Mouse (Mus musculus) small intestine, adult 2 months (tissue): Measurements from ENCODE around the gene Adamtsl3. TPM values are rescaled to one million over a fixed set of nuclear protein-coding genes. Genes with fewer than 3 reads are reported as not detected.
"Not testable (repeated sequence)": the region's sequence is repeated elsewhere in the genome, so short reads cannot be mapped to it uniquely, and the experiment has no call there.

Source experiments
- H3K27ac ChIP-seq: fragments of 200-500 bp; 2 replicates; pipeline ENCODE4 v1.5.1; 2012; ENCODE audit warnings: low read depth, low read length, control low read depth, inconsistent platforms; ENCODE audit not compliant: insufficient read depth
- H3K27me3 ChIP-seq: fragments of 200-500 bp; 2 replicates; pipeline ENCODE4 v1.6.1; 2012; ENCODE audit warnings: mild to moderate bottlenecking, moderate library complexity, low read length, inconsistent platforms; ENCODE audit not compliant: control insufficient read depth, insufficient read depth
- H3K36me3 ChIP-seq: fragments of 200-500 bp; 2 replicates; pipeline ENCODE4 v1.6.1; 2012; ENCODE audit warnings: mild to moderate bottlenecking, low read length, control low read depth, inconsistent platforms; ENCODE audit not compliant: control insufficient read depth, insufficient read depth
- H3K4me1 ChIP-seq: fragments of 200-500 bp; 2 replicates; pipeline ENCODE4 v1.6.1; 2012; ENCODE audit warnings: low read length, inconsistent platforms, mixed read lengths; ENCODE audit not compliant: control insufficient read depth, insufficient read depth, insufficient read length
- H3K4me3 ChIP-seq: fragments of 200-500 bp; 2 replicates; pipeline ENCODE4 v1.5.1; 2012; ENCODE audit warnings: low read depth, mild to moderate bottlenecking, control low read depth, inconsistent platforms, low read length, moderate library complexity
- CTCF ChIP-seq: fragments of 200-500 bp; IDR thresholded peaks from 2 replicates; pipeline ENCODE4 v1.5.1; 2012; ENCODE audit warnings: low read depth, mild to moderate bottlenecking, control low read depth, inconsistent platforms, low read length, moderate library complexity, mixed read lengths; ENCODE audit not compliant: insufficient replicate concordance, insufficient read length; ENCODE audit errors: extremely low read depth
- POLR2A ChIP-seq: fragments of 200-500 bp; IDR thresholded peaks from 2 replicates; pipeline ENCODE4 v1.6.1; 2012; ENCODE audit warnings: low read depth, mild to moderate bottlenecking, control low read depth, inconsistent platforms, low read length, moderate library complexity
- WGBS: fragments of 180-500 bp; shearing (Covaris S2); methylation state at CpG from one replicate; pipeline ENCODE4 v1.1.7; 2018; 5-methylcytosine and 5-hydroxymethylcytosine counted together
- polyA plus RNA-seq: library from polyadenylated mRNA; depleted of rRNA; stranded (reverse); fragments of >200 nt; gene quantifications from 2 replicates; pipeline ENCODE4 v1.2.3, GENCODE M21; 2012

The Adamtsl3 gene
- polyA plus RNA-seq, 1 experiment = 1.2 TPM

GRCm38 (mm10) chr7:82395751-82396512 is 60.4 kb downstream of the Adamtsl3 start:
- Histone ChIP-seq H3K27ac (no peak overlapping the region), H3K36me3 (no peaks in the 10 kb centered on the region), H3K4me1 (no peaks in the 10 kb centered on the region), H3K4me3 (no peak overlapping the region), H3K27me3 (no peaks in the 10 kb centered on the region)
- TF ChIP-seq POLR2A (no peak), CTCF (no peak)
- 70% methylated on average over 6 of the region's 6 CpGs for WGBS

GRCm38 (mm10) chr7:82396869-82397268 is 61.4 kb downstream of the Adamtsl3 start:
- TF ChIP-seq CTCF (no peak), POLR2A (no peak)
- no peaks in the 10 kb centered on the region for H3K4me1 ChIP-seq
- H3K27ac ChIP-seq = no peak overlapping the region
- WGBS = 52% methylated on average over 5 of the region's 5 CpGs
- H3K36me3 ChIP-seq = no peaks in the 10 kb centered on the region
- no peak overlapping the region for H3K4me3 ChIP-seq
- no peaks in the 10 kb centered on the region for H3K27me3 ChIP-seq

GRCm38 (mm10) chr7:82397632-82398031 is 62.1 kb downstream of the Adamtsl3 start:
- H3K4me3 ChIP-seq = no peak overlapping the region
- no peaks in the 10 kb centered on the region for H3K4me1 ChIP-seq
- no peak overlapping the region for H3K27ac ChIP-seq
- no peaks in the 10 kb centered on the region for H3K36me3 ChIP-seq
- WGBS = 80% methylated on average over 8 of the region's 8 CpGs
- TF ChIP-seq CTCF (no peak), POLR2A (no peak)
- no peaks in the 10 kb centered on the region for H3K27me3 ChIP-seq

- Histone ChIP-seq H3K27ac (no peak overlapping the region), H3K4me1 (no peaks in the 10 kb centered on the region), H3K27me3 (no peaks in the 10 kb centered on the region), H3K36me3 (no peaks in the 10 kb centered on the region), H3K4me3 (no peak overlapping the region)
- WGBS = 85% methylated on average over 9 of the region's 9 CpGs
- TF ChIP-seq POLR2A = no peak
- TF ChIP-seq CTCF = no peak
Measured at GRCm38 (mm10) chr7:82405466-82406045, 70.1 kb downstream of the Adamtsl3 start.

- H3K4me1 ChIP-seq = no peaks in the 10 kb centered on the region
- no peaks in the 10 kb centered on the region for H3K27me3 ChIP-seq
- no peak overlapping the region for H3K4me3 ChIP-seq
- WGBS = 63% methylated on average over 4 of the region's 4 CpGs
- no peaks in the 10 kb centered on the region for H3K36me3 ChIP-seq
- H3K27ac ChIP-seq = no peak overlapping the region
- TF ChIP-seq POLR2A (no peak), CTCF (no peak)
Measured at GRCm38 (mm10) chr7:82410966-82411365, 75.5 kb downstream of the Adamtsl3 start.

GRCm38 (mm10) chr7:82416653-82417052 is 81.2 kb downstream of the Adamtsl3 start:
- Histone ChIP-seq H3K27me3 (no peaks in the 10 kb centered on the region), H3K4me1 (no peaks in the 10 kb centered on the region), H3K4me3 (no peak overlapping the region), H3K36me3 (no peaks in the 10 kb centered on the region), H3K27ac (no peak overlapping the region)
- no peak for TF ChIP-seq POLR2A
- no peak for TF ChIP-seq CTCF
- WGBS = 78% methylated on average over 6 of the region's 6 CpGs

GRCm38 (mm10) chr7:82417053-82417452 is 81.6 kb downstream of the Adamtsl3 start:
- no peak overlapping the region for H3K27ac ChIP-seq
- TF ChIP-seq POLR2A (no peak), CTCF (no peak)
- no peaks in the 10 kb centered on the region for H3K36me3 ChIP-seq
- no peak overlapping the region for H3K4me3 ChIP-seq
- H3K4me1 ChIP-seq = no peaks in the 10 kb centered on the region
- H3K27me3 ChIP-seq = no peaks in the 10 kb centered on the region
- 86% methylated on average over 4 of the region's 4 CpGs for WGBS

- not testable (repeated sequence) for H3K27me3 ChIP-seq, H3K4me1 ChIP-seq, H3K27ac ChIP-seq, H3K4me3 ChIP-seq, H3K36me3 ChIP-seq
- 50% methylated on average over 5 of the region's 6 CpGs for WGBS
Measured at GRCm38 (mm10) chr7:82420329-82421052, 85.0 kb downstream of the Adamtsl3 start.
